Mouse (Mus musculus) kidney, adult 18-20 months (tissue): ENCODE data around the gene Nhsl2.
A peak's percentile ranks its signal among the peaks of the same experiment; 100 is the strongest.

Experiments used
- DNase-seq: peaks from one replicate; pipeline ENCODE4 v3.0.0; 2021

Gene Nhsl2

GRCm38 (mm10) chrX:101907301-101907700, 58.1 kb downstream of the Nhsl2 start:
- no peak for DNase-seq

DNA sequence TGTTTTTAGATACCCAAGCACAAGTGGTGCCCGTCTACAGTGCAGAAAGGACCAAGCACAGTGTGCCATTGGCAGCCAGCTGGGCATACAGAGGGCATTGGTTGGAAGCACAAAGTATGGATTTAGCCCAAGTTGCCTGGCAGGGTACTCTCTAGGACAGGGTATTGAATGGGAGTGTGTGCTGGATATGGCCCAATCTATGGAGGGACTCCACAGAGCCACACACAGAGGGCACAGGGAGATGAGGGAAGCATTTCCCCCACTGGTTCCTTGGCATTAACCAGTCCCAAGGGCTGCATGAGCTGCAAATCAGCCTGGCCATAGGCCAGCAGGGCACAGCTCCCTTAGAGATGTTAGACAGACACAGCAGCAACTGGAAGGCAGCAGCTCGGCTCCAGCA, 79.9 kb downstream of the Nhsl2 start:
- no peak for DNase-seq

DNA sequence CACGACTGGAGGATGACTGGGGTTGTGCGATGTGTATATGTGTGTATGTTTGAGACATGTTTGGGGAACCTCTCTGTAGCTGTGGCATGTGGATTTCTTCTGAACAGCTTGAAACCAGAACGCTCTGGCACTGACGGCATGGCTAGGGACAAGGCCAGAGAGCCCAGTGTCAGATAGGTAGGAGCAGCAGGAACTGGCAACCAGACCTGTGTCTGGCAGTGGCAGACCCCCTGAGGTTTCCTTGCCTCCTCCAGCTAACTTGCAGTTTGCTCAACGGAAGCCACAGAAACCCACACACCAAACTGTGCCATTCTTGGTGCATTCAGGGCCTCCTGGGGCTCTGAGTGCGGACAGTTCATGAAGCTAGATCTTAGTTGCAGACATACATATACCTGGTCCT, 81.1 kb downstream of the Nhsl2 start:
- DNase-seq: no peak

GRCm38 (mm10) chrX:101931016-101931415, 81.8 kb downstream of the Nhsl2 start:
- DNase-seq: no peak

DNA sequence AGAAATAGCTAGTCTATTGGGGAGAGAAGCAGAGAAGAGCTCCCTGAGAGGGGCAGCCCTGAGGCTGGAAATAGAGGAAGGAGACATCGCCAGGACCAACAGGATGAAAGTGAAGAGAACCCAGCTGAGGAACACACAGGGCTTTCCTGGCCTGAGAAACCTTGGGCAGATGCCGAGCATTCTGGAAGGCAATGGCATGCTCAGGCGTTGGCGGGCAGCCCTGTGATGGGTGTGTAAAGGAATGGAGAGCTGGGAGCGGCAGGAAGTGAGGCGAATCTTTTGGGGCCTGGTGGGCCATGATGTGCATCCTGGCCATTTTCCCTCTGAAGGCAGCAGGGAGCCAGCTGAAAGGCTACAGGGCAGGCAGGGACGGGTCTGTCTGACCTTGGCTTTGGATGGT, 83.1 kb downstream of the Nhsl2 start:
- no peak for DNase-seq

- no peak for DNase-seq
Measured at GRCm38 (mm10) chrX:101933346-101933745, 84.2 kb downstream of the Nhsl2 start.

DNA sequence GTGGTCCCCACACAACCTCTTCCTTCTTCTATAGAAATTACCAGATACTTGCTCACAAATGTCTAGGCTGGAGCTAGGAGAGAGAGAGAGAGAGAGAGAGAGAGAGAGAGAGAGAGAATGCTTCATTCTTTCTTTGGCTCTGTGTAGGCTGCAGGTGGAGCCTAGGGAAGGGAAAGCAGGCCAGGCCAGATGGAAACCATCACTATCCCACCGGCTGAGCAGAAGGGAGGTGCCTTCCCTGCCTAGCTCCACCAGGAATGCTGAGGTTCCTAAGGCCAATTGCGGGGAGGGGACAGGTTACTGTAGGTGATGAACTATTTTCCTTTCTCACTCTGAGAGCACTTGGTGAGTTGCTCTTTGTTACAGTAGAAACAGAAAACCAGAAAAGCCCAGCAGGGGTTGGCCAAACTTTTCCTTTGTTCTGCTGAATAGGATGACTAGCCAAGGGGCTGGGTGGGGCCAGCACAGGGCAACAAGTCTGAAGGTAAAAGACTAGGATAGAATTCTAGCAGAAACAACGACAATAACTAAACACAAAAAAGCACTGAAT, 86.2 kb downstream of the Nhsl2 start:
- no peak for DNase-seq

- no peak for DNase-seq
Measured at GRCm38 (mm10) chrX:101939486-101939885, 90.3 kb downstream of the Nhsl2 start.

DNA sequence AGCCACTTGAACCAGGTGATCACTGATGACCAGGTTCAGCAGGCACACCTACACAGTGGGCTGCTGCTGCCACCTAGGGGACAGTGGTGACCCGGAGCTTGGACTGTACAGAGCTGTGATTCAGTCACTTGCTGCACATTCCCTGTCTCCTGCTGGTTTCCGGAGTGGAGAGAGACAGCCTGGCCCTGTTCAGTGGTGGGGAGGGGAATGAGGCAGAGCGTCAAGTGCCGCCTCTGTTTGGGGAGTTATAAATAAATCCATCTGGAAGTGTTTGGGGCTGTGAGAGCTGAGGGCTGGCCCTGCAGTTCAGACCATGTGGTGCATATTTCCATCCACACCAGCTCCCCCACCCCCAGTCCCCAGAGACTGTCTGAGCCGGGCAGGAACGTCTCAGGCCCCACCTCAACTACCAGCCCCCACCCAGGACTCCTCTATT, 93.3 kb downstream of the Nhsl2 start:
- peak; percentile 78 for DNase-seq

DNA sequence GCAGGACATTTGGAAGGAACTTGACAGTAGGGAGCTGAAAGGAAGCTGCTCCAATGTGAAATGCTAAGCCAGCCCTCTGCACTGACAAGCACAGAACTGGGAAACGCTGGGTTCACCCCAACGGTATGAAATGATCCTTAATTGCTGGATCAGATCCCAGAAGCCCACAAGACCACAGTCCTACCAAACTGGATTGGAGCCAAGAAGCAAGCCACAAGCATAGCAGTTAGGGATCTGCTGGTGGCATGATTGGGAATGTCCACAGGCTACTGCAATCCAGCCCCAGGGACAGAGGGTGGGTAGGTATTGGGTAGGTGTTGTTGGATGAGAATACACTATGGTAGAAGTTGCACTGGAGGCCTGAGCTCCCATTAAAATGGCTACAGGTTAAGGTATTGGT, 94.6 kb downstream of the Nhsl2 start:
- DNase-seq: no peak

DNA sequence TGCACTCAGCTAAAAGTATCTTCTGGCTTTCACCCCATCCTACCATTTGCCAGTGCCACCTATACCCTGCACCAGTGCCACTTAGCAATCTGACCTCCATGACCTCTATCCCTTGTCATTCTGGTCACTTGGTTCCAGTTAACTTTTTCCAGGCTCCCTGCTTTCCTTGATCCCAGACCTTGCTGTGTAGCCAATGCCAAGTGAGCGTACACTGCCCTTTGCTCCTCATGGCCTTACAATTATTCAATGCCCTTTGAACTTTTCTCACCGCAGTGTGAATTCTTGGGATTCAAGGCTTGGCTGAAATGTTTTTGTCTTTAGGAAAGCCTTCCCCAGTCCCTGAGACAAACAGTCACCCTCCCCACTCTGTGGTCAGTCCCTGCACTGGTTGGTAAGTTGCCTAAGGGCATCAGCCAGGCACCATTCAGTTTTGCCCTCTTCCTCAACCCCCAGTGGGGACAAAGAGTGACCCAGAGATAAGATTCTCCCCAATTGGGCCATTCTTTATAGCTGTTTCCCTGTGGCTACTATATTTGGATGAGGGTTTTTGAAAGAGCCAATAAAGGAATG, 95.7 kb downstream of the Nhsl2 start:
- peak; percentile 32 for DNase-seq

DNA sequence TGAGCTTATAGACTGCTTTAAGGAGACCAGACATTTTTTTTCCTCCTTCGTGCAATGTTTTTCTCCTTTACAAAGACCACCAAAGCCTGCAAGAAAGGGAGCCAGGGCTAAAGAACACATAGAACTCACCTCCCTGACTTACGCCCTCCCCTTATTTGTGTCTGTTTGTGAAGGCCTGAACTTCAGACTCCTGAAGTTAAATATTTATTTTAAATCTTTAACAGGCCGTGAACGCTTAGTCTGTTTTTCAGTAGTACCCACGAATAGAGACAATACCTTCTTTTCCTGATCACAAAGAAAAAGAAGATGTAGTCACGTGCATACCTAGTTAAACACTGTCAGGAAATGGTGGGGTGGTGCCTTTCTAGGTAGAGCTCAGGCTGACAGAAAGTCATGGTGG, 103.3 kb downstream of the Nhsl2 start:
- no peak for DNase-seq

- peak; percentile 18 for DNase-seq
Measured at GRCm38 (mm10) chrX:101953256-101953655, 104.1 kb downstream of the Nhsl2 start.

- peak; percentile 86 for DNase-seq
Measured at GRCm38 (mm10) chrX:101953787-101954491, 104.8 kb downstream of the Nhsl2 start.

DNA sequence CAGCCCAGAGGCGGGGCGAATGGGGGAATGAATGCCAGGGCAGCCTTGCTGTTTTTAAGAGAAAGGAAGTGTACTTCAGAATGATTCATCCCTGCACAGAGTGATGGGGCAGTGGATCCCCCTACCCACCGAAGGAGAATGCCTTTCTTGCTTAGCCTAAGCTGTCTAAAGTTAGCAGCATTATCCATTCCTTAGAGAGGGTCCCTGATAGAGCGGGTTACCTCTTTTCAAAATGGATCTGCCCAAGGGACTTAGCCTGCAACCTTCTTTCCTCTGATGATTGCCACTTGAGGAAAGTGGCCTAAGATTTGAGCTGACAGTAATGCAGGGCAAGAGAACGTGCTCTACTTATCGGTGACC, 105.3 kb downstream of the Nhsl2 start:
- DNase-seq: no peak

DNA sequence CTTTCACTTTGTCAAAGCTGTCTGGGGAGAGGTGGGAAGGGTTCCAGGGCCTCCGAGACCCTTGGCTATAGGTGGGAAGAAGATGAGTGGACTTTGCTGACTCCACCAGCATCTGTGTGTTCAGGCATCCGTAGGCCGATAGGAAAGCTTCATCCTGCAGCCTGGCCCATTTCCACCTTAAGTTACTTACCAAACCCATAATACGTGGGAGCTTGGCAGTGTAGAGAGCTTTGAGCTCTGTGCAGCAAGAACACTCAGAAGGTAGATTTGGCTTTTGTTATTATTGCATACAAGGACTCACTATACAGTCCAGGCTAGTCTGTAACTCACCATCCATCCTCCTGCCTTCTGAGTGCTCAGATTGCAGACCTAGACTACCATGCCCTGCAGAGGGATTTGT, 112.7 kb downstream of the Nhsl2 start:
- DNase-seq: no peak

GRCm38 (mm10) chrX:101963711-101964110, 114.5 kb downstream of the Nhsl2 start:
- no peak for DNase-seq

DNA sequence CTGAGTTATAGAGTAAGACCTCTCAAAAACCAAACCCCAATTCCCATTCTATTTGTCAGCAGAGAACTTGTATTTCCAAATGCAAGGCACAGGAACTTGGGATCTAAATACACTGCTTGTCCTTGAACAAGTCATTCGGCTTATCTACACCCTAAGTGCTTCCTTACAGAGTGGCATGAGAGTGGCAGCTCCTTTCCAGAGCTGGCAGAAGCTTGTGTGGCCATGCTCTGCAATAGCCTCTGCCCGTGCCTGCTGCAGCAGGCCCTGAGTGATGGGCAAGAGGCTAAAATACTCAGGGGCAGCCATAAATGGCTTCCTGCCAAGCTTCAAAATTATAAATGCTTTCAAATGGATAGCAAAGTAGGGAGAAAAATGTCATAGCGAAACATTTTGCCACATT, 123.8 kb downstream of the Nhsl2 start:
- no peak for DNase-seq

DNA sequence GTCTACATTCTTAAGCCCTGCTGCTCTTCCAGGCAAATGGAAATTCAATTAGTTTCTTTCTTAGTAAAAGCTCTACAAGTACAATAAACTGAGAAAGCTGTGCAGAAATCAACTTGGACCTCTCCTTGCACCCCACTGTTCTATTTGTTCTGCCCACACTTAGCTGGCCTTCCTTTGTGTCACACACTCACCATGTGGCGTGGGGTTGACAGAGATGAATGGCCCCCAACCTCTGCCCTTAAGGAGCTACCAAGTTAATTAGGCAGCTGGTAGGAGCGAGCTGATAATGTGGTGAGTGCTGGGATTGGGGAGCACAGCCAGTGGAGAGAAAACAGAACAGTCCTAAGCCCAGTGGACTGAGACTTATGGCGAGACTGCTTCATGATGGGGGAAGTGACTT, 127.7 kb downstream of the Nhsl2 start:
- no peak for DNase-seq

- DNase-seq: no peak
Measured at GRCm38 (mm10) chrX:101978861-101979260, 129.7 kb downstream of the Nhsl2 start.

DNA sequence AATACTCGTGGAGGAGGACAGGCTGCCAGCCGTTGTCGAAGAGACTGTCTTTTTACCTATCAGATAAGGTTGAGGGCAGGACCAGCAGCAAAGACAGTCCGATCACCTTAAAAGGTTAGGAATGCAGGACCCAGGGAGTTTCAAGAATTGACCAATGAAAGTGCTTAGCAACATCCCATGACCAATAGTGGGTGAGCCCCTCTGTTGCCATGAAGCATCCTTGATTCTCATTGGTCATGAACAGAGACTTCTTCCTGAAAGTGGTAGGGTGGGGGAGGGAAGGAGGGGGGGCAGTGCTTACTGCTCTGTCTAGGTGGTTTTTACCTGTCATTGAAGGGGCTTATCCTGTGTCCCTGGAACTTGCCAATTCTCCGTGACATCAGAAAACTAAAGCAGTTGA, 130.1 kb downstream of the Nhsl2 start:
- no peak for DNase-seq

DNA sequence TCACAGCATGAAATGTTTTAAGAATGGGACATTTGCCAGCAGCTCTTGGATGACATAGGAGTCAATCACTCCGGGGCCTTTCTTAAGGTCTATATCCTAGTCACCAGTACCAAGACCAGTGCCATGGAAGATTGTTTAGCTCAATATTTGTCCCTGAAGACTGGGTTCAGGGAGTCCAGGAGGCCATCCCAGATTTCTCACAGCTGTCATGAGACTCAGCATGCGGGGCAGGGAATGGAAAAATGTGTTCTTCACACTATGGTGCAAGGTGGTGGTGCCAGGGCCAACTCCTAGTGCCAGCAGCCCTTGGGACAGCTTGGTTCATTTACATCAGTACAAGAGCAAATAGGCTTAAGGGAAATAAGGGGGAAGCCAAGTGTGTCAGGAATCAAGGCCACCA, 131.4 kb downstream of the Nhsl2 start:
- no peak for DNase-seq

DNA sequence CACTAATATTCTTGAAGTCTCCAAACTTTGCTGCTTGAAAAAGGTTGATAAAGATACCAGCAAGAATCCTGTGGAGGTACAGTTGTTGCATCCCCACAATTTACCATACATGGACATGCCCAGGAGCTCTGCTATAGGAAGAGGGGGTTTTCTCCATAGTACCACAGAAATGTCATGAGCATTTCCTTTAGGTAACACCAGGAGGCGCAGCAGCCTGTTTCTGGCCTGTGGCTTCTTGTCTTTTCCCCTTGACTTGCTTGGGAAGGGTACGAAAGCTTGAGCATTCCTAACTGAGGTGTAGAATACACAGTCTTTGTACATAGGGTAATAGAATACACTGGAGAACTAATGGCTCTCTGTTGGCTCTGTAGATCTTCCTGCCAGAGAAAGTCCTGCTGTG, 132.3 kb downstream of the Nhsl2 start:
- no peak for DNase-seq

GRCm38 (mm10) chrX:101983638-101984037, 134.5 kb downstream of the Nhsl2 start:
- no peak for DNase-seq
